Mouse (Mus musculus) embryonic facial prominence, embryonic 14.5 days (tissue): ENCODE data around the gene Eps8. TPM values are rescaled to one million over a fixed set of nuclear protein-coding genes. Genes with fewer than 3 reads are reported as not detected.

Experiments
- ATAC-seq: fragments of 200-750 bp; cut with Nextera tagmentation; 2 replicates; pipeline ENCODE4 v1.8.0; 2017; ENCODE audit warnings: low read depth, moderate number of reproducible peaks, moderate TSS enrichment
- DNase-seq: peaks from one replicate; pipeline ENCODE4 v3.0.0-alpha.2; 2015; ENCODE audit warnings: low spot score
- H3K27ac ChIP-seq: fragments of 300-500 bp; sonication (generic); replicated peaks from 2 replicates; pipeline ENCODE4 v1.5.1; 2014; ENCODE audit warnings: low read depth, mild to moderate bottlenecking, low read length, moderate library complexity
- H3K27me3 ChIP-seq: fragments of 300-500 bp; sonication (generic); replicated peaks from 2 replicates; pipeline ENCODE4 v1.6.1; 2014; ENCODE audit warnings: low read length; ENCODE audit not compliant: control insufficient read depth, insufficient read depth
- H3K36me3 ChIP-seq: fragments of 300-500 bp; sonication (generic); 2 replicates; pipeline ENCODE4 v1.6.1; 2014; ENCODE audit warnings: low read length, mixed read lengths; ENCODE audit not compliant: control insufficient read depth, insufficient read depth
- H3K4me1 ChIP-seq: fragments of 300-500 bp; sonication (generic); 2 replicates; pipeline ENCODE4 v1.6.1; 2014; ENCODE audit warnings: antibody characterized with exemption, low read length; ENCODE audit not compliant: control insufficient read depth, insufficient read depth
- H3K4me2 ChIP-seq: fragments of 300-500 bp; sonication (generic); 2 replicates; pipeline ENCODE4 v1.6.1; 2014; ENCODE audit warnings: low read depth, mild to moderate bottlenecking, low read length, moderate library complexity, mixed read lengths
- H3K4me3 ChIP-seq: fragments of 300-500 bp; sonication (generic); 2 replicates; pipeline ENCODE4 v1.5.1; 2014; ENCODE audit warnings: low read depth, mild to moderate bottlenecking, low read length
- H3K9ac ChIP-seq: fragments of 300-500 bp; sonication (generic); 2 replicates; pipeline ENCODE4 v1.6.1; 2014; ENCODE audit warnings: low read depth, mild to moderate bottlenecking, low read length, moderate library complexity, mixed read lengths
- H3K9me3 ChIP-seq: fragments of 300-500 bp; sonication (generic); 2 replicates; pipeline ENCODE4 v1.6.1; 2016; ENCODE audit warnings: low read length; ENCODE audit not compliant: control insufficient read depth
- WGBS: fragments of 180-500 bp; shearing (Covaris S2); extraction: QIAGEN DNeasy Blood & Tissue Kit; methylation state at CpG from one replicate; pipeline ENCODE4 v1.1.7; 2014; 5-methylcytosine and 5-hydroxymethylcytosine counted together
- polyA plus RNA-seq: library from polyadenylated mRNA; unstranded; fragments of >200 nt; fragmentation: Nextera tagmentation; extraction: Ambion mirVana; gene quantifications from 2 replicates; pipeline ENCODE4 v1.2.1, GENCODE M21; 2014

Gene Eps8
- polyA plus RNA-seq, 1 experiment from 2014 or later: 28.7 TPM

- Histone ChIP-seq H3K9me3 (no peaks in the 10 kb centered on the region), H3K27ac (no peak overlapping the region), H3K4me2 (no peak overlapping the region), H3K36me3 (no peaks in the 10 kb centered on the region), H3K4me1 (no peaks in the 10 kb centered on the region), H3K4me3 (no peak overlapping the region), H3K9ac (no peak overlapping the region), H3K27me3 (no peaks in the 10 kb centered on the region)
- ATAC-seq: no peak
- WGBS: 74% methylated on average over 6 of the region's 6 CpGs
- DNase-seq: no peak
These were observed 73.2 kb downstream of the Eps8 start for GRCm38 (mm10) chr6:137581331-137582010.

GRCm38 (mm10) chr6:137580503-137580902, 74.2 kb downstream of the Eps8 start:
- Histone ChIP-seq H3K9ac (no peak overlapping the region), H3K4me3 (no peak overlapping the region), H3K9me3 (no peaks in the 10 kb centered on the region), H3K27me3 (no peaks in the 10 kb centered on the region), H3K36me3 (no peaks in the 10 kb centered on the region), H3K27ac (no peak overlapping the region), H3K4me2 (no peak overlapping the region), H3K4me1 (no peaks in the 10 kb centered on the region)
- no peak for ATAC-seq
- no peak for DNase-seq
- WGBS: 88% methylated on average over 5 of the region's 5 CpGs

- no peak overlapping the region for H3K4me3 ChIP-seq
- no peaks in the 10 kb centered on the region for H3K4me1 ChIP-seq
- DNase-seq: no peak
- no peaks in the 10 kb centered on the region for H3K9me3 ChIP-seq
- no peak overlapping the region for H3K9ac ChIP-seq
- no peak overlapping the region for H3K27ac ChIP-seq
- 85% methylated on average over 12 of the region's 12 CpGs for WGBS
- no peak overlapping the region for H3K4me2 ChIP-seq
- no peaks in the 10 kb centered on the region for H3K27me3 ChIP-seq
- no peaks in the 10 kb centered on the region for H3K36me3 ChIP-seq
- ATAC-seq: no peak
These were observed 77.9 kb downstream of the Eps8 start for GRCm38 (mm10) chr6:137576670-137577371.

GRCm38 (mm10) chr6:137576091-137576490, 78.6 kb downstream of the Eps8 start:
- Histone ChIP-seq H3K9me3 (no peaks in the 10 kb centered on the region), H3K4me3 (no peak overlapping the region), H3K27ac (no peak overlapping the region), H3K27me3 (no peaks in the 10 kb centered on the region), H3K4me1 (no peaks in the 10 kb centered on the region), H3K36me3 (no peaks in the 10 kb centered on the region), H3K9ac (no peak overlapping the region), H3K4me2 (no peak overlapping the region)
- no peak for ATAC-seq
- DNase-seq: no peak
- 85% methylated on average over 4 of the region's 4 CpGs for WGBS

- no peaks in the 10 kb centered on the region for H3K36me3 ChIP-seq
- 0 out of 2 replicates have a peak, but pooled peaks cover 2% of the 10 kb centered on the region for H3K4me1 ChIP-seq
- no peak overlapping the region for H3K4me3 ChIP-seq
- H3K9me3 ChIP-seq: no peaks in the 10 kb centered on the region
- ATAC-seq (no peak), DNase-seq (no peak)
- H3K27me3 ChIP-seq: no peaks in the 10 kb centered on the region
- H3K9ac ChIP-seq: no peak overlapping the region
- WGBS: 60% methylated on average over 7 of the region's 7 CpGs
- H3K4me2 ChIP-seq: no peak overlapping the region
- no peak overlapping the region for H3K27ac ChIP-seq
These were observed 80.8 kb downstream of the Eps8 start for GRCm38 (mm10) chr6:137573897-137574296.

GRCm38 (mm10) chr6:137570718-137571131, 84.0 kb downstream of the Eps8 start:
- no peak overlapping the region for H3K9ac ChIP-seq
- no peaks in the 10 kb centered on the region for H3K27me3 ChIP-seq
- WGBS: 53% methylated on average over 9 of the region's 9 CpGs
- H3K4me3 ChIP-seq: no peak overlapping the region
- no peaks in the 10 kb centered on the region for H3K36me3 ChIP-seq
- H3K4me2 ChIP-seq: no peak overlapping the region
- no peak for ATAC-seq
- no peaks in the 10 kb centered on the region for H3K9me3 ChIP-seq
- no peak for DNase-seq
- H3K4me1 ChIP-seq: 0 out of 2 replicates have a peak, but pooled peaks cover 2% of the 10 kb centered on the region
- no peak overlapping the region for H3K27ac ChIP-seq

- Histone ChIP-seq H3K4me1 (0 out of 2 replicates have a peak, but pooled peaks cover 2% of the 10 kb centered on the region), H3K9ac (no peak overlapping the region), H3K4me3 (no peak overlapping the region), H3K4me2 (no peak overlapping the region), H3K36me3 (no peaks in the 10 kb centered on the region), H3K9me3 (no peaks in the 10 kb centered on the region), H3K27me3 (no peaks in the 10 kb centered on the region), H3K27ac (no peak overlapping the region)
- 76% methylated on average over 5 of the region's 5 CpGs for WGBS
- DNase-seq (no peak), ATAC-seq (no peak)
These were observed 84.7 kb downstream of the Eps8 start for GRCm38 (mm10) chr6:137570019-137570418.

GRCm38 (mm10) chr6:137569071-137569470, 85.6 kb downstream of the Eps8 start:
- H3K9ac ChIP-seq: no peak overlapping the region
- H3K9me3 ChIP-seq: no peaks in the 10 kb centered on the region
- DNase-seq (no peak), ATAC-seq (no peak)
- no peak overlapping the region for H3K27ac ChIP-seq
- H3K4me3 ChIP-seq: no peak overlapping the region
- H3K4me2 ChIP-seq: no peak overlapping the region
- 0 out of 2 replicates have a peak, but pooled peaks cover 2% of the 10 kb centered on the region for H3K4me1 ChIP-seq
- H3K27me3 ChIP-seq: no peaks in the 10 kb centered on the region
- 73% methylated on average over 6 of the region's 6 CpGs for WGBS
- no peaks in the 10 kb centered on the region for H3K36me3 ChIP-seq
